Mouse (Mus musculus): ENCODE data around the gene Rorc. TPM values are rescaled to one million over a fixed set of nuclear protein-coding genes. Genes with fewer than 3 reads are reported as not detected.

Rorc gene
- polyA plus RNA-seq, 1 experiment = 21.8 TPM

GRCm38 (mm10) chr3:94443597-94443964, 71.0 kb downstream of the Rorc start, which contains the start of gene Oaz3:
Oaz3 (minus strand) TSS chr3:94443915.
- 1% methylated on average over 24 of the region's 24 CpGs for WGBS
- TF ChIP-seq POLR2A (IDR thresholded peaks at IDR 0.05; ENCODE audit: low read depth, low read length) (no peak), CTCF (conservative IDR thresholded peaks at IDR 0.05; ENCODE audit: insufficient read depth, insufficient read length, low read depth, low read length) (no peak)

More at GRCm38 (mm10) chr3:94443597-94443964, 71.0 kb downstream of the Rorc start, which contains the start of gene Oaz3:
- Histone ChIP-seq H3K4me3 (ENCODE audit: insufficient read depth, low read depth, low read length) (peak within 1 kb of the TSS; percentile 97), H3K27me3 (replicated peaks; ENCODE audit: control insufficient read depth, insufficient read depth, low read length) (no peaks in the 10 kb centered on the region), H3K36me3 (ENCODE audit: control insufficient read depth, insufficient read depth, low read length) (peaks cover 8% of the 10 kb centered on the region; the same call in 1 of the 2 replicates), H3K4me1 (ENCODE audit: control insufficient read depth, insufficient read depth, low read length) (no peaks in the 10 kb centered on the region), H3K27ac (ENCODE audit: insufficient read depth, low read depth, low read length) (peak within 1 kb of the TSS; percentile 76)
- no peak for DNase-seq

Other genes with a start within 250 kb of the Rorc start
- not detected in 2 replicates for gene Gm10696, start 194.6 kb upstream of the Rorc start, polyA plus RNA-seq (2012; rRNA removed)
- gene Gm5286, start 176.1 kb upstream of the Rorc start, polyA plus RNA-seq (2012; rRNA removed) = not detected in 2 replicates
- gene Gm4778, start 108.8 kb upstream of the Rorc start, polyA plus RNA-seq (2012; rRNA removed) = not detected in 2 replicates
- gene Them4, start 62.7 kb upstream of the Rorc start, polyA plus RNA-seq (2012; rRNA removed) = 6.5 and 7.6 TPM in 2 replicates
- 0.06 and 0.07 TPM in 2 replicates for gene Them5, start 30.7 kb upstream of the Rorc start, polyA plus RNA-seq (2012; rRNA removed)
- gene C2cd4d, start 10.4 kb upstream of the Rorc start, polyA plus RNA-seq (2012; rRNA removed) = 0.86 and 1.5 TPM in 2 replicates
- 0.14 and 0.20 TPM in 2 replicates for gene Lingo4, start 25.7 kb downstream of the Rorc start, polyA plus RNA-seq (2012; rRNA removed)
- gene Tdrkh, start 40.5 kb downstream of the Rorc start, polyA plus RNA-seq (2012; rRNA removed) = 0.75 and 0.90 TPM in 2 replicates
- 39.2 and 47.8 TPM in 2 replicates for gene Mrpl9, start 70.5 kb downstream of the Rorc start, polyA plus RNA-seq (2012; rRNA removed)
- 0.25 and 1.0 TPM in 2 replicates for gene Oaz3, start 71.1 kb downstream of the Rorc start, polyA plus RNA-seq (2012; rRNA removed)
- 1.6 and 2.2 TPM in 2 replicates for gene Celf3, start 105.5 kb downstream of the Rorc start, polyA plus RNA-seq (2012; rRNA removed)
- 0.39 and 0.47 TPM in 2 replicates for gene Riiad1, start 107.5 kb downstream of the Rorc start, polyA plus RNA-seq (2012; rRNA removed)
- 14.3 and 16.4 TPM in 2 replicates for gene Snx27, start 209.9 kb downstream of the Rorc start, polyA plus RNA-seq (2012; rRNA removed)